Mouse (Mus musculus) mouse embryonic stem cell (cell line): ENCODE data around the gene Ush2a.

Experiments used
- in situ Hi-C, 2 experiments: fragments of 300-500 bp; cut with MboI; formaldehyde crosslinking; loops; 1 replicate in 1 of 2; 3 replicates in 1 of 2; pipeline ENCODE4 v1.14.3; 2019 to 2020; ENCODE audit warnings: low sequenced_read_pairs in 2 of 2, low pct_unique_long_range_greater_than_20kb in 1 of 2, mixed read lengths in 1 of 2; ENCODE audit not compliant: unreplicated experiment in 1 of 2

Gene Ush2a

DNA sequence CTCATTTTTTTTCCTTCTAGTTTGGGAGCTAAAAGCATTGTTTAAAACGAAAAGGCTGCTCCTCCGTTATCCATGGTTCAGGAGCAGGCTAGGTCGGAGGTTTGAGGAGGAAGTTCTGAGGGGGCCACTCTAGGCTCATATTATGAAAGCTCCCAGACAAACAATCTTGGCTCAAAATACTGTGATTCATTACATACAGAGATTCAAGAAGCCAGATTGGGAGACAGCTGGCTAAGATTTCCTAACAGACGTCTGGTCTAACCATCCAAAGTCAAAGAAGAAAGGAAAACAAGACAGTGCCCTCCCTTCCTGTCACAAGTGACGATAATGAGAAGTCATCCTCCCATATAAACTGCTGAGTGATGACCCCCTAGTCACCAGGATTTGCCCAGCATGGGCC is 354.7 kb downstream of the Ush2a start:
- in situ Hi-C loops: no loop called here

DNA sequence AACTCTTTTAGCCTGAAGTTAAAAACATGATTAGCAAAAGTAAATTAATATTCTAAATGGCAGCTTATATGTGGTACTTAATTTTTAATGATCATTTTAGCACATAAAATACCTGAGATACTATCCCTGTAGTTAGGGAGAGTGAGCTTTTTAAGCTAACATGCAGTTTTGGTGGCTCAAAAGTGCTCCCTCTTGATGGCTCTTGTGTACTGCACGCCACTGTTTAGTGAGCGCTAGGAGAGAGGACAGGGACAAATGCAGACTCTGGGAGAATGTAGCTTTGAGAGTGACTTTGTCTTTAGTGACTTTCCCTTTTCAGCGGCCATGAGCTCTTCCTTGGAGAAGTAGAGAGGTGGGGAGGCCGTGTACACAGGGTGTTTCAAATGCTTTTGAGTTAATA is 371.9 kb downstream of the Ush2a start:
- in situ Hi-C loops: no loop called here

DNA sequence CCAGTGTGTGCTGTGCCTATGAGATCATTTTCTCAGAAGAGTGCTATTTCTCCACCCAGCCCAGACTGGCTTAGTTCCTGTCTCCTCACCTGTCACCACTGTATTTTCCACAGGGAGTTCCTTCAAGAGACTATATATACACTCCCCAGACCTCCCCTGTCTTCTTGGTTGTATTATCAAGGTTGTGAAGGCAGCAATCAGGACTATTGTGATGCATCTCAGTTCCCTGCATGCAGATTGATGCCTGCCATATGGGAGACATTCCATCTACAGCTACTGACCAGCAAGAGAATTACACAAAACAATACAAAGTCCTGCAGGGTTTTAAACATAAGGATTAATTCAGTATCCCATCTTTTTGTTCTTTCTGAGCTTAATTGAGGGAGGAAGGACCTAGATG is 377.8 kb downstream of the Ush2a start:
- in situ Hi-C loops: no loop called here

DNA sequence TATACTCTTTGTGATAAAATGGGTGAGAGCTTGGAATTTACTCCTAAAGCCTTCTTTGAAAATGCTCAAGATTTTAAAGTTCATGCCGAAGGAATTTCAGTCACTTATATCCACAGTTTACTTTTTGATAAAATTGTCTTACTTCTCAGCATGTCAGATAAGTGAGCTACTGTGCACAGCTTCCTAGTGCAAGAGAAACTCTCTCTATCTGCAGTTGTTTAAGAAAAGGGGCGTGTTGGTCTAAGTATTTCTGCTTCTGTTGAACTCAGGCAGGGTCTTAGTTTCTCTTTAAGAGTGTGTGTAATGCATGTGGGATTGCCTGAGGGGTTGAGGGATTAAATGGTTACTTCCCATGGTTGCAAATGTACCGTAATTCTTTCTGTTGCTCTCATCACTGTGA is 381.3 kb downstream of the Ush2a start:
- in situ Hi-C loops: no loop called here

DNA sequence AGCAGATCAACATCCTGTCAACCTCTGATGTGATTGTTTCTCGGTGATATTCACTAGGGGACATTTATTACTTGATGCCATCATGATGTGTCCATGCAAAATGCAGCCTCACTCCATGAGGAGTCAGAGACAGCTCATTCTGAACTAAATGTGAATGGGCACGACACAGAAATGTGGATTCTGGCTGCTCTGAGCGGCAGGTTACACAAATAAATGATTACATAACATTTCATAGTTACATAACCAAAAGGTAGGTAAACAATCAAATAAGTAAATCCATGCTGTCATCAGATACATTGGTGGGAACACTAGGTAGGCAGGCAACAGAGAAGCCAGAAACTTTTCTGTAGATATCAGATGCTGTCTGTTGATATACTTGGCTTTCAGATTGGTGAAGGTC is 391.2 kb downstream of the Ush2a start:
- in situ Hi-C loops: no loop called here

GRCm38 (mm10) chr1:188656121-188656520 is 394.3 kb downstream of the Ush2a start:
- in situ Hi-C loops: no loop called here

- in situ Hi-C loops: no loop called here
Observed at GRCm38 (mm10) chr1:188659159-188659558, 397.3 kb downstream of the Ush2a start.

GRCm38 (mm10) chr1:188660339-188660738 is 398.5 kb downstream of the Ush2a start:
- in situ Hi-C loops: no loop called here

- in situ Hi-C loops: no loop called here
Observed at GRCm38 (mm10) chr1:188660882-188661281, 399.1 kb downstream of the Ush2a start.

GRCm38 (mm10) chr1:188667460-188667859 is 405.6 kb downstream of the Ush2a start:
- in situ Hi-C loops: no loop called here

GRCm38 (mm10) chr1:188668513-188668912 is 406.7 kb downstream of the Ush2a start:
- in situ Hi-C loops: no loop called here

- in situ Hi-C loops: no loop called here
Observed at GRCm38 (mm10) chr1:188672871-188673270, 411.0 kb downstream of the Ush2a start.

- in situ Hi-C loops: no loop called here
Observed at GRCm38 (mm10) chr1:188674640-188675510, 413.1 kb downstream of the Ush2a start.

GRCm38 (mm10) chr1:188675511-188675863 is 413.7 kb downstream of the Ush2a start:
- in situ Hi-C loops: no loop called here

GRCm38 (mm10) chr1:188678189-188678588 is 416.4 kb downstream of the Ush2a start:
- in situ Hi-C loops: no loop called here

DNA sequence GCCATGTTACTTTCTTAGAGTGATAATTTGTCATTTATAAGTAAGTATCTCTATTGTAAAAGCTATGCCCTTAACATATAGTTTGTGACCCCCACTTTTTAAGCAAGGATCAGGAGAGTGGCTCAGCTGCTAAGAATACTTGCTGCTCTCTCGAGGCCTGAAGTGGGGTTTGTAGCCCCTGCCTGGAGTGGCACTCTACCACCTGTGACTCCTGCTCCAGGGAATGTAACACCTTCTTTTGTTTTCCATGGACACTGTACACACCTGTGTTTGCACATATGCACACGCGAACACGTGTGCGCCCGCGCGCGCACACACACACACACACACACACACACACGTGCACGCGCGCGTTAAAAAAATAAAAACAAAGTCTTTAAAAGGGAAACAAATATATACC is 424.5 kb downstream of the Ush2a start:
- in situ Hi-C loops: no loop called here

GRCm38 (mm10) chr1:188696295-188696694 is 434.5 kb downstream of the Ush2a start:
- in situ Hi-C loops: no loop called here

DNA sequence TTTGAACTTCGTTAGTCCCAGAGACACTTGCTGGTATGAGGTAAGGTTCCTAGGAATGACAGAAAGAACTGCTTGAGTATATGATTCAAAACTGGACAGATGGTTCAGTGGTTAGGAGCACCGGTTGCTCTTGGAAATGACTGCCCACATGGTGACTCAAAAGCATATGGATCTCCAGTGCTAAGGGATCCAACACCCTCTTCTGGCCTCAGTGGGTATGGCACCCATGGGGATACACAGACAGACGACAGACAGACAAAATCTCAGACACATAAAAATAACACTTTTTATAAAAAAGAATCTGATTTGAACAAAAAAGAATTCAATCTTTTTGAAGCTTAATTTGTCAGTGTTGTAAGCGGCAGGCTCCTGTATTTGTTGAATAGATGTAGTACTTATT is 446.4 kb downstream of the Ush2a start:
- in situ Hi-C loops: no loop called here

GRCm38 (mm10) chr1:188708694-188709093 is 446.9 kb downstream of the Ush2a start:
- in situ Hi-C loops: no loop called here

GRCm38 (mm10) chr1:188714131-188714530 is 452.3 kb downstream of the Ush2a start:
- in situ Hi-C loops: no loop called here
